Mouse (Mus musculus) liver, postnatal 0 days (tissue): ENCODE measurements around the gene Gm7029. TPM values are rescaled to one million over a fixed set of nuclear protein-coding genes. Genes with fewer than 3 reads are reported as not detected.
"Not testable (repeated sequence)": the region's sequence is repeated elsewhere in the genome, so short reads cannot be mapped to it uniquely, and the experiment has no call there.

Experiments used
- ATAC-seq: fragments of 200-750 bp; cut with Nextera tagmentation; 2 replicates; pipeline ENCODE4 v1.8.0; 2017; ENCODE audit warnings: mild to moderate bottlenecking, moderate library complexity
- DNase-seq: peaks from one replicate; pipeline ENCODE4 v3.0.0-alpha.2; 2016
- H3K27ac ChIP-seq: fragments of 300-500 bp; sonication (generic); 2 replicates; pipeline ENCODE4 v1.5.1; 2014; ENCODE audit warnings: antibody characterized with exemption, moderate library complexity, mild to moderate bottlenecking, low read depth
- H3K27me3 ChIP-seq: fragments of 300-500 bp; sonication (generic); 2 replicates; pipeline ENCODE4 v1.6.1; 2014; ENCODE audit warnings: low read length, control low read depth, mixed read lengths; ENCODE audit not compliant: insufficient read depth
- H3K36me3 ChIP-seq: fragments of 300-500 bp; sonication (generic); replicated peaks from 2 replicates; pipeline ENCODE4 v1.6.1; 2014; ENCODE audit warnings: mild to moderate bottlenecking, control low read depth, low read length, moderate library complexity, mixed read lengths; ENCODE audit not compliant: insufficient read depth
- H3K4me1 ChIP-seq: fragments of 300-500 bp; sonication (generic); 2 replicates; pipeline ENCODE4 v1.6.1; 2014; ENCODE audit warnings: antibody characterized with exemption, mild to moderate bottlenecking, control low read depth; ENCODE audit not compliant: insufficient read depth
- H3K4me2 ChIP-seq: fragments of 300-500 bp; sonication (generic); 2 replicates; pipeline ENCODE4 v1.6.1; 2014; ENCODE audit warnings: low read depth, mild to moderate bottlenecking, low read length, moderate library complexity, mixed read lengths
- H3K4me3 ChIP-seq: fragments of 300-500 bp; sonication (generic); 2 replicates; pipeline ENCODE4 v1.5.1; 2014; ENCODE audit warnings: low read depth, low read length
- H3K9ac ChIP-seq: fragments of 300-500 bp; sonication (generic); replicated peaks from 2 replicates; pipeline ENCODE4 v1.6.1; 2014; ENCODE audit warnings: mild to moderate bottlenecking, moderate library complexity
- H3K9me3 ChIP-seq: fragments of 300-500 bp; sonication (generic); 2 replicates; pipeline ENCODE4 v1.6.1; 2016; ENCODE audit warnings: mild to moderate bottlenecking, control low read depth, low read length, mixed read lengths
- CTCF ChIP-seq: sonication (generic); IDR thresholded peaks from 2 replicates; pipeline ENCODE4 v1.5.1; 2016; ENCODE audit warnings: antibody characterized with exemption, low read depth
- EP300 ChIP-seq: IDR thresholded peaks from 2 replicates; pipeline ENCODE4 v1.6.1; 2016; ENCODE audit warnings: antibody characterized with exemption, low read depth, mild to moderate bottlenecking
- WGBS: fragments of 180-500 bp; shearing (Covaris S2); extraction: QIAGEN DNeasy Blood & Tissue Kit; methylation state at CpG from one replicate; pipeline ENCODE4 v1.1.7; 2014; ENCODE audit not compliant: insufficient replicate concordance; 5-methylcytosine and 5-hydroxymethylcytosine counted together
- polyA plus RNA-seq: library from polyadenylated mRNA; unstranded; fragments of >200 nt; fragmentation: Nextera tagmentation; extraction: Ambion mirVana; gene quantifications from 2 replicates; pipeline ENCODE4 v1.2.1, GENCODE M21; 2015

Gene Gm7029
- polyA plus RNA-seq, 1 experiment from 2014 or later, result not detected

DNA sequence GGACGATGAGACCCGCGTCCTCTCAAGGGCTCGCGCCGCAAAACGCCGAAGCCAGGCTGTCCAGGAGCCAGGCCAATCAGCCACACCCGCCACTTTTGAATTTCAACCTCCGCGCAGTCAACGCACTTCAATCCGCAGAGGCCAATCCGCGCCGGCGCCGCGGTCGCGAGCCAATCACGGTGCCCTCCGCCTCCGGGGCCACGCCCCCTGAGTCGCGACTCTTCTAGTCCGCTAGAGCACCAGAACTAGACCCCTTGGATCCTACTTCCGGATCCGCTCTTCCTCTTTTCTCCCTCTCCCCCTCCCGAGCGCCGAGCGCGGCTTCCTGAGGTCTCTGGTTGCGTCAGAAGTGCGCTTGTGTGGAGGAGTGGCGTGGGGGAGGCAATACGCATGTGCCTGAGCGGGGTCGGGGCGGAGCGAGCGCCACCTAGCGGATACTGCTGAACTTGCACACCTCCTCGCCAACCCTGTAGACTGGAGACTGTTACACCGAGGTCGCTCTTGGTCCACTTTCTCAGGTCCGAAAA, 17.0 kb downstream of the Gm7029 start, which contains the start of gene Kifc1:
Kifc1 (minus strand) TSS at position 129 of the 527 bp plus-strand sequence.
- Histone ChIP-seq H3K4me1 (peaks cover 10% of the 10 kb centered on the region), H3K4me2 (peak within 1 kb of the TSS; percentile 70), H3K36me3 (peaks cover 8% of the 10 kb centered on the region; the same call in 1 of the 2 replicates), H3K9me3 (no peaks in the 10 kb centered on the region), H3K9ac (peak within 1 kb of the TSS; percentile 81), H3K4me3 (peak within 1 kb of the TSS; percentile 79), H3K27ac (peak within 1 kb of the TSS; percentile 61), H3K27me3 (no peaks in the 10 kb centered on the region)
- ATAC-seq (peak; percentile 99), DNase-seq (peak; percentile 99)
- TF ChIP-seq CTCF (peak; percentile 100), EP300 (no peak; the same call in 1 of the 2 replicates)
- under 1% methylated on average over 45 of the region's 49 CpGs for WGBS

DNA sequence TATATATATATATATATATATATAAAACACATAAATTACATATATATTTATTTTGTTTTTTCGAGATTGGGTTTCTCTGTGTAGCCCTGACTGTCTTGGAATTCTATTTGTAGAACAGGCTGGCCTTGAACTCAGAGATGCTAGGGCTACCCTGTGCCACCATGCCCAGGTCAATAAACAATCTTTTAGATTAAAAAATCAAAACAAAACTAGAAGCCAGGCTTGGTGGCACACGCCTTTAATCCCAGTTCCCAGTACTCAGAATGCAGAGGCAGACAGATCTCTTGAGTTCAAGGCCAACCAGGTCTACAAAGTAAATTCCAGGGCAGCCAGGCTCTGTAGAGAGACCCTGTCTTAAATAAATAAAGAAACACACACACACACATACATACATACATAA, 17.7 kb downstream of the Gm7029 start:
- Histone ChIP-seq H3K9me3 (no peaks in the 10 kb centered on the region), H3K4me1 (peaks cover 10% of the 10 kb centered on the region), H3K9ac (no peak overlapping the region), H3K27me3 (no peaks in the 10 kb centered on the region), H3K4me2 (no peak overlapping the region), H3K27ac (no peak overlapping the region), H3K36me3 (peaks cover under 1% of the 10 kb centered on the region; the same call in 1 of the 2 replicates), H3K4me3 (no peak overlapping the region)
- TF ChIP-seq EP300 (no peak), CTCF (no peak)
- 48% methylated on average over 2 of the region's 2 CpGs for WGBS
- ATAC-seq (no peak), DNase-seq (no peak)

DNA sequence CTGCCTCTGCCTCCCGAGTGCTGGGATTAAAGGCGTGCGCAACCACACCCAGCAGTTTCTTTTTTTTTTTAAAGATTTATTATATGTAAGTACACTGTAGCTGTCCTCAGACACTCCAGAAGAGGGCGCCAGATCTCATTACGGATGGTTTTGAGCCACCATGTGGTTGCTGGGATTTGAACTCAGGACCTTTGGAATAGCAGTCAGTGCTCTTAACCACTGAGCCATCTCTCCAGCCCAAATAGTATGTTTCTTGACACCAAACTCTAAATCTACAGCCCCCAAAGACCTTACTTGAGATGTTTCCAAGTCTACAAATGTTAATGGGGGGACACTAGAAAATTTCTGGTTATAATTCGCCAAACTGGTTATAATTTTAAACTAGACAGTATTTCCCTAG, 18.3 kb downstream of the Gm7029 start:
- not testable (repeated sequence) for H3K27me3 ChIP-seq, H3K36me3 ChIP-seq, H3K4me2 ChIP-seq, ATAC-seq, H3K9ac ChIP-seq, H3K4me3 ChIP-seq, DNase-seq, H3K9me3 ChIP-seq, H3K27ac ChIP-seq
- TF ChIP-seq CTCF, result peak; percentile 35
- 72% methylated on average over 6 of the region's 6 CpGs for WGBS
- peaks cover 10% of the 10 kb centered on the region for H3K4me1 ChIP-seq

DNA sequence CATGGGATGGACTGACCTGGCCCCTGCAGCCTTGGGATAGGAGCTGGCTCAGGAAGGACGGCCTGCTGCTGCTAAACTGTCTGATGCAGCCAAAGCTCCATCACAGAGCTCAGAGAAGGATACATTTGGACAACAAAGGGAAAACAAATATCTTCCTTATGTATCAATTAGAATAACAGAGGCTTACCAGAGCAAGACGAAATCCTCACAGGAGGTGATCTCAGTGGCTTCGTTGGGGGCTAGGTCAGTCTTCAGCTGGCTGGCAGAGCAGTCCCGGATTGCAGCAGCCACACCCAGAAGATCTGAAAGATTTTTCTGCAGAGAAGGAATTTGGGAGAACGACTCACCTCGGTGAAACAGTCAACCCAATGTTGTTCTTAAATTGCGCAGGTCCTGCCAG, 18.8 kb downstream of the Gm7029 start:
- no peaks in the 10 kb centered on the region for H3K9me3 ChIP-seq
- H3K4me3 ChIP-seq, result no peak overlapping the region
- TF ChIP-seq EP300 (no peak), CTCF (no peak)
- ATAC-seq (no peak), DNase-seq (no peak)
- 47% methylated on average over 7 of the region's 7 CpGs for WGBS
- H3K9ac ChIP-seq, result no peak overlapping the region
- H3K27me3 ChIP-seq, result no peaks in the 10 kb centered on the region
- H3K4me1 ChIP-seq, result peaks cover 10% of the 10 kb centered on the region
- no peak overlapping the region for H3K27ac ChIP-seq
- no peaks in the 10 kb centered on the region for H3K36me3 ChIP-seq
- no peak overlapping the region for H3K4me2 ChIP-seq

DNA sequence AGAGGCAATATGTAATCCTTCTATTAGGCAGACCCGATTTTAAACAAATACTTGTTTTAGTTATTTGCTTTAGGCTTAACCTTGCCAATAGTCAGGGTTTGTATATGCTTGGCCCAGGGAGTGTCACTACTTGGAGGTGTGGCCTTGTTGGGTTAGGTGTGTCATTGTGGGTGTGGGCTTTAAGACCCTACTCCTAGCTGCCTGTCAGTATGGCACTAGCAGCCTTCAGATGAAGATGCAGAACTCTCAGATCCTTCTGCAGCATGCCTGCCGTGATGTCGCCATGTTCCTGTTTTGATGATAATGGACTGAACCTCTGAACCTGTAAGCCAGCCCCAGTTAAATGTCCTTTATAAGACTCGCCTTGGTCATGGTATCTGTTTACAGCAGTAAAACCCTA, 19.4 kb downstream of the Gm7029 start:
- not testable (repeated sequence) for DNase-seq, H3K4me3 ChIP-seq, H3K9me3 ChIP-seq, ATAC-seq, H3K36me3 ChIP-seq, H3K4me2 ChIP-seq, H3K27ac ChIP-seq, H3K27me3 ChIP-seq, H3K9ac ChIP-seq, H3K4me1 ChIP-seq
- WGBS, result 74% methylated on average over 4 of the region's 4 CpGs

DNA sequence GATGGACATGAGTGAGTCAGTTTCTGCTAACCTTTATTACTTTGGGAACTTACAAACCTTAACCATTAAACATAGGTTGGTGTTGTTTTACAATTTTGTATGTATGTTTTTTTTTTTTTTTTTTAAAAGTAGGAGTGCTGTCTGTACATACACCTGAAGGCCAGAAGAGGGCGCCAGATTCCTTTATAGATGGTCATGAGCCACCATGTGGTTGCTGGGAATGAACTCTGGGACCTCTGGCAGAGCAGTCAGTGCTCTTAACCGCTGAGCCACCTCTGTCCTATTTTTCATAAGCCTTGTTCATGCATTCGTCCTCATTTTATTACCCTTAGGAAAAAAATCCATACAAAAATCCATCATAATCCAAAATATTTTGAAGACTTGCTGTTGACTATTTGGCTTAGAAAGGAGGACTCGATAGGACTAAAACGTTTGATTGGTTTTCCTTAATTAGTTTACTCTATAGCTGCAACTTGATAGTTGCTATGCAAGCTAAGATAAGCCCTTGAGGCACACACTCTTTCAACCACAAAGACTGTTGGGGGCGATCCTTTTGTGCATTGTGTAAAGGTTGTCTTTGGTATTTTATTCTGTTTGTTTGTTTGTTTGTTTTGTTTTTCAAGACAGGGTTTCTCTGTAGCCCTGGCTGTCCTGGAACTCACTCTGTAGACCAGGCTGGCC, 23.6 kb downstream of the Gm7029 start:
- H3K9me3 ChIP-seq, result no peaks in the 10 kb centered on the region
- H3K9ac ChIP-seq, result no peak overlapping the region
- 23% methylated on average over 6 of the region's 6 CpGs for WGBS
- H3K4me2 ChIP-seq, result no peak overlapping the region
- no peaks in the 10 kb centered on the region for H3K36me3 ChIP-seq
- H3K4me1 ChIP-seq, result peaks cover 21% of the 10 kb centered on the region
- DNase-seq, result peak; percentile 77
- peak; percentile 63 for ATAC-seq
- no peak overlapping the region for H3K27ac ChIP-seq
- H3K4me3 ChIP-seq, result no peak overlapping the region
- H3K27me3 ChIP-seq, result no peaks in the 10 kb centered on the region
- TF ChIP-seq EP300 (no peak), CTCF (peak; percentile 85)

DNA sequence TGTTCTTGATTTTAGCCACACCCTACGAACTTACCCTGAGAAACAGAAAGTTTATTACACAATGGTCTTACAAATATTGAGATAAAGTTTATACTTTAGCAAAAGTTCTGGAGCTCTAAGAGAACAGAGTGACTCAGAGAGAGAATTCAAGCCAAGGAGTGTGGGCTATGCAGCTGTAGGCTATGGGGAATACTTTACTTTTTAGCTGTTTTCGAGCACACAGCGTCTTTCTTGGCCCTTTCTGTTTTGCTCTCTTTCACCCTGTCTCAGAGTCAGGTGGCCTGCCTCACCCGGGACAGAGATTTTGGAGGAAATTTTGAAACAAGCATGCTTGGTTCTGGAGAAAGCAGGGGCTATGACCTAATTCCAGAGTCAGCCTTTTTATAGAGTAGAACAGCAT, 24.6 kb downstream of the Gm7029 start:
- 78% methylated on average over 4 of the region's 4 CpGs for WGBS
- Histone ChIP-seq H3K27ac (0 out of 2 replicates have a peak overlapping the region, but pooled peaks have one; percentile 39), H3K9ac (0 out of 2 replicates have a peak overlapping the region, but pooled peaks have one; percentile 13), H3K4me1 (peaks cover 24% of the 10 kb centered on the region)
- not testable (repeated sequence) for DNase-seq, H3K9me3 ChIP-seq, ATAC-seq, H3K27me3 ChIP-seq, H3K36me3 ChIP-seq, H3K4me2 ChIP-seq, H3K4me3 ChIP-seq
